Mouse (Mus musculus) intestine, postnatal 0 days (tissue): ENCODE data around the gene Tmem37. TPM values are rescaled to one million over a fixed set of nuclear protein-coding genes. Genes with fewer than 3 reads are reported as not detected.

Experiments
- ATAC-seq: fragments of 200-750 bp; cut with Nextera tagmentation; 2 replicates; pipeline ENCODE4 v1.8.0; 2017; ENCODE audit warnings: mild to moderate bottlenecking, moderate TSS enrichment, moderate library complexity
- H3K27ac ChIP-seq: fragments of 300-500 bp; sonication (generic); 2 replicates; pipeline ENCODE4 v1.5.1; 2014; ENCODE audit warnings: mild to moderate bottlenecking, low read depth, low read length, moderate library complexity
- H3K27me3 ChIP-seq: fragments of 300-500 bp; sonication (generic); replicated peaks from 2 replicates; pipeline ENCODE4 v1.6.1; 2014; ENCODE audit warnings: low read length, mixed read lengths; ENCODE audit not compliant: control insufficient read depth, insufficient read depth
- H3K36me3 ChIP-seq: fragments of 300-500 bp; sonication (generic); 2 replicates; pipeline ENCODE4 v1.6.1; 2014; ENCODE audit warnings: mild to moderate bottlenecking, moderate library complexity; ENCODE audit not compliant: control insufficient read depth, insufficient read depth
- H3K4me1 ChIP-seq: fragments of 300-500 bp; sonication (generic); replicated peaks from 2 replicates; pipeline ENCODE4 v1.6.1; 2014; ENCODE audit warnings: antibody characterized with exemption, low read length, mixed read lengths; ENCODE audit not compliant: control insufficient read depth, insufficient read depth
- H3K4me2 ChIP-seq: fragments of 300-500 bp; sonication (generic); replicated peaks from 2 replicates; pipeline ENCODE4 v1.6.1; 2014; ENCODE audit warnings: low read depth, mild to moderate bottlenecking, moderate library complexity
- H3K4me3 ChIP-seq: fragments of 300-500 bp; sonication (generic); 2 replicates; pipeline ENCODE4 v1.5.1; 2014; ENCODE audit warnings: low read depth, low read length
- H3K9ac ChIP-seq: fragments of 300-500 bp; sonication (generic); 2 replicates; pipeline ENCODE4 v1.6.1; 2014; ENCODE audit warnings: mild to moderate bottlenecking, low read depth, low read length
- H3K9me3 ChIP-seq: fragments of 300-500 bp; sonication (generic); 2 replicates; pipeline ENCODE4 v1.6.1; 2016; ENCODE audit warnings: mixed run types; ENCODE audit not compliant: control insufficient read depth
- CTCF ChIP-seq: sonication (generic); IDR thresholded peaks from 2 replicates; pipeline ENCODE4 v1.5.1; 2016; ENCODE audit warnings: low read depth, mild to moderate bottlenecking, control low read depth, antibody characterized with exemption, moderate library complexity
- WGBS: fragments of 180-500 bp; shearing (Covaris S2); extraction: QIAGEN DNeasy Blood & Tissue Kit; methylation state at CpG from one replicate; pipeline ENCODE4 v1.1.7; 2014; 5-methylcytosine and 5-hydroxymethylcytosine counted together
- polyA plus RNA-seq: library from polyadenylated mRNA; unstranded; fragments of >200 nt; fragmentation: Nextera tagmentation; extraction: Ambion mirVana; gene quantifications from 2 replicates; pipeline ENCODE4 v1.2.1, GENCODE M21; 2015

Tmem37 gene
- polyA plus RNA-seq, 1 experiment from 2014 or later, result 673 TPM

- no peak for ATAC-seq
- TF ChIP-seq CTCF, result no peak
Observed at GRCm38 (mm10) chr1:120109741-120110432, 36.0 kb upstream of the Tmem37 start.

GRCm38 (mm10) chr1:120105556-120105959, 31.7 kb upstream of the Tmem37 start:
- peak; percentile 55 for TF ChIP-seq CTCF
- Histone ChIP-seq H3K4me3 (no peak overlapping the region), H3K9ac (no peak overlapping the region), H3K4me1 (0 out of 2 replicates have a peak, but pooled peaks cover 1% of the 10 kb centered on the region), H3K27ac (no peak overlapping the region), H3K36me3 (no peaks in the 10 kb centered on the region; the same call in 1 of the 2 replicates), H3K27me3 (no peaks in the 10 kb centered on the region), H3K4me2 (no peak overlapping the region), H3K9me3 (no peaks in the 10 kb centered on the region)
- WGBS, result 54% methylated on average over 5 of the region's 5 CpGs
- no peak for ATAC-seq

More at GRCm38 (mm10) chr1:120109741-120110432, 36.0 kb upstream of the Tmem37 start:
- H3K36me3 ChIP-seq, result peaks cover 28% of the 10 kb centered on the region
- H3K4me3 ChIP-seq, result no peak overlapping the region
- no peak overlapping the region for H3K27ac ChIP-seq
- H3K9ac ChIP-seq, result no peak overlapping the region
- no peaks in the 10 kb centered on the region for H3K9me3 ChIP-seq
- WGBS, result 88% methylated on average over 19 of the region's 19 CpGs
- no peaks in the 10 kb centered on the region for H3K27me3 ChIP-seq
- 0 out of 2 replicates have a peak, but pooled peaks cover 3% of the 10 kb centered on the region for H3K4me1 ChIP-seq
- H3K4me2 ChIP-seq, result no peak overlapping the region

DNA sequence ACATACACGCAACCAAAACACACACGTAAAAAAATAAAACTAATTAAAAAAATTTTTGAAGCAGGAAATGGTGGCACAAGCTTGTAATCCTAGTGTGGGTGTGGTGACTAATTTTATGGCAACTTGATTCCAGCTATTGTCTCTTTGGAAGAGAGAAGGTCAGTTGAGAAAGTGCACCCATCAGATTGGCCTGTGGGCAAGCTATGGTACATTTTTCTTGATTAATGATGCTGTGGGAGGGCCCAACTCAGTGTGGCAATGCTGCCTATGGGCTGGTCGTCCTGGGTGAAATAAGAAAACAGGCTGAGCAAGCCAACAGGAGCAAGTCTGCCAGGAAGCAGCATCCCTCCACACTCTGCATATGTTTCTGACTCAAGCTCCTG, 27.3 kb upstream of the Tmem37 start:
- Histone ChIP-seq H3K9me3 (no peaks in the 10 kb centered on the region), H3K27me3 (no peaks in the 10 kb centered on the region), H3K4me2 (no peak overlapping the region), H3K4me1 (0 out of 2 replicates have a peak, but pooled peaks cover 2% of the 10 kb centered on the region), H3K27ac (no peak overlapping the region), H3K36me3 (no peaks in the 10 kb centered on the region), H3K4me3 (no peak overlapping the region), H3K9ac (no peak overlapping the region)
- 84% methylated on average over 3 of the region's 3 CpGs for WGBS
- no peak for ATAC-seq
- TF ChIP-seq CTCF, result no peak

DNA sequence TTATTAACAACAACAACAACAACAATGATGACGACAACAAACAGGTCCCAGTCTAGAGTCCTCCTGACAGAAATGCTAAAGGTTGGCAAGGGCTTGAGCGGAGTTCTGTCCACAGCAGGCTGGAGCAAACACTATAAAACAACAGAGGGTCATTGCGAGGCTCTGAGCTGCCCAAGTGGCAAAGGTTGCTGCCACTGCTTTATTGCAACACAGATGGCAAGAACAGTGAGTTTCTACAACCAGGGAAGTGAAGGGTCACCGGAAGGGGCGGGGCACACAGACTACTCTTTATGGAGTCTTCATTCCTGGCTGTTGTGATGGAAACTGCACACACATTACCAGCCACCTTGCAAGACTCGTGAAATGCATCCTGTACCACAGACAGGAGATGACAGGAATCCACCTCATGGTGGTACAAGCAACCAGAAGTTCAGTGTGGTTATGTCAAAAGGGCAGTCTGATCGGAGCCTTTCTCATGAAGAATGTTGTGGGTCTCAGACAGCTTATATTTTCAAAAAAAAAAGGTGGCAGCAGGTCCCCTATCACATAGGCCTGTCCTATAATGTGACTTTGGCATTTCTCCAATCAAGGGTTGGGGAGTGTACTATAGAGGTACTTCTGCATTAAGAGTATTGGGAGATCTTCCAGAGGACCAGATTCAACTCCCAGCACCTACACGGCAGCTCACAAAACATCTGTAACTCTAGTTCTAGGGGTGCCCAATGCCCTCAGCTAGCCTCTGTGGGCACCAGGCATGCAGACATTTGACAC, 26.8 kb upstream of the Tmem37 start:
- H3K27me3 ChIP-seq, result no peaks in the 10 kb centered on the region
- no peak for TF ChIP-seq CTCF

DNA sequence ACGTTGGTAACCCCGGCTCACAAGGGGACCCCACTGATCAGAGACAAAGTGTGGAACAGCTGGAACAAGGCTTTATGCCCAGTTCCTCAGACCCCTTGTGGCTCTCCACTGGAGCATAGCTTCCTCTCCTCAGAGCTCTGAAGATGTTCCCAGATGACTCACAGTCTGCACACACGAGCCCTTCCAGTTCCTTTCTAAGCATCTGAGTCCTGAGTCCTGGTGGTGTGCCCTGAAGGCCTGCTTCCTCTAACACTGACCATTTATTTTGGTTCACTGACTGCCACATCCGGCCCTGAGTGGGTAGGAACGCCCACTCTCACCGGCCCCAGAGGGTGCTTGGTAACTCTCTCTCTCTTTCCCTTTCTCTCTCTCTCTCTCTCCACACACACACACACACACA, 25.6 kb upstream of the Tmem37 start:
- Histone ChIP-seq H3K27me3 (no peaks in the 10 kb centered on the region), H3K4me1 (0 out of 2 replicates have a peak, but pooled peaks cover 2% of the 10 kb centered on the region), H3K9ac (no peak overlapping the region), H3K4me3 (no peak overlapping the region), H3K9me3 (no peaks in the 10 kb centered on the region), H3K27ac (no peak overlapping the region), H3K36me3 (no peaks in the 10 kb centered on the region), H3K4me2 (no peak overlapping the region)
- TF ChIP-seq CTCF, result no peak
- WGBS, result 64% methylated on average over 6 of the region's 6 CpGs
- no peak for ATAC-seq

More for the DNA sequence above, 26.8 kb upstream of the Tmem37 start:
- H3K4me2 ChIP-seq, result no peak overlapping the region
- H3K36me3 ChIP-seq, result no peaks in the 10 kb centered on the region
- H3K4me3 ChIP-seq, result no peak overlapping the region
- H3K4me1 ChIP-seq, result 0 out of 2 replicates have a peak, but pooled peaks cover 2% of the 10 kb centered on the region
- H3K9me3 ChIP-seq, result no peaks in the 10 kb centered on the region
- no peak overlapping the region for H3K27ac ChIP-seq
- peak; percentile 79 for ATAC-seq
- WGBS, result 62% methylated on average over 8 of the region's 8 CpGs
- H3K9ac ChIP-seq, result no peak overlapping the region

DNA sequence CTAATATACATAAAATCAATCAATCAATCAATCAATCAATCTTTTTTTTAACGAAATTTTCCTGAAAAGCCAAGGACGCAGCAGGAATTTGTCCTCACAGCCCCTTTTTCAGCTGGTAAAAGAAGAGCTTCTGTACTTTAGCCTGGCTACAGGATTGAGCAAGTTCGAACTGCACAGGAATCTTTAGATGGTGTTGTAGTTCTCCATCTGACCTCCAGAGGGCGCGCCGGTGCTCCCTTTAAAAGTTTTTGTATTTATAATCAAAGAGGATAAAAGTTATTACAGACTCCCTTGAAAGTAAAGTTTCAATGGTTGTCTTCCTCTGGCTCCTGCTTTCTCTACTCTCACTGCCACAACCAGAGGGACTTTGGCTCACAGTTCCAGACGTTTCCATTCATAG, 24.5 kb upstream of the Tmem37 start:
- no peak for ATAC-seq
- Histone ChIP-seq H3K9ac (no peak overlapping the region), H3K27me3 (no peaks in the 10 kb centered on the region), H3K27ac (no peak overlapping the region), H3K4me2 (no peak overlapping the region), H3K9me3 (no peaks in the 10 kb centered on the region), H3K4me1 (0 out of 2 replicates have a peak, but pooled peaks cover 2% of the 10 kb centered on the region), H3K4me3 (no peak overlapping the region), H3K36me3 (no peaks in the 10 kb centered on the region)
- 10% methylated on average over 7 of the region's 7 CpGs for WGBS
- peak; percentile 81 for TF ChIP-seq CTCF
